Mouse (Mus musculus): ENCODE measurements around the gene C9orf72.
"Not testable (repeated sequence)": the region's sequence is repeated elsewhere in the genome, so short reads cannot be mapped to it uniquely, and the experiment has no call there.

The C9orf72 gene

DNA sequence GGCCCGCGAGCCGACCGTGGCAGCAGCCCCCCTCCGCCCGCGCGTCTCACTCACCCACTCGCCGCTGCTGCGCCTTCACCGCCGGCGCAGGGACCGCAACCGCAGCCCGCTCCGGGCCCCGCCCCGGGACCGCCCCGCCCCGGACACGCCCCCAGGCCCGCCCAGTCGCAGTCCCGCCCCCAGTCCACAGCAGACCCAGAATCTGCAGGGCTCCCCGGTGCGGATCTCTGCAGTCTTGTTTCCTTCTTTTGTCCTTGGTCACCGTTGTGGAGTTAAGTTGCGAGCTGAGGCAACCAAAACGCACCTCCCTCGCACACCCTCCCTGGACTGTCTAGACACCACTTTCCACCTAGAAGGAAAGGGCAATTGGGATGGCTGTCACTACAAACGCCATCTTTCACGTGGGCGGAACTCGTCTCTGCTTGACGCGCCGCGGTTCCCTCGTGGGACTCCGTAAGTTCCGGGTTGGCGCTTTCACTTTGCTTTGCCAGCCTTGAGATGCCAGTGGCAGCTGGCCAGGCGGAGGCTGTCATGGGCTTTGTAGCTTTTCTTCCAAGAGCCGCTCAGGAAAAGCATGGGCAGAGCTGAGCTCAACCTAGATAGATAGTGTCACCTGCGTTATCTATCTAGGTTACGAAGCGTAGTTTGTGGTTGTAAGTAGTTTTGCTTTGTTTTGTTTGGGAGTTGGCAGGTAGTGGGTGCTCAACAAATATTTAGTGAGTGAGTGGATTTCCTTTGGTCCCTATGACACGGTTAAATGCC, at the start of gene C9orf72:
Gene C9orf72, minus strand, starts transcription at position 442 of the 762 bp plus-strand sequence.
- Histone ChIP-seq H3K27me3 (ENCODE audit: insufficient read depth, low read length) (peaks cover 19% of the 10 kb centered on the region), H3K4me3 (replicated peaks; ENCODE audit: low read length) (peak within 1 kb of the TSS; percentile 94), H3K4me1 (replicated peaks; ENCODE audit: low read depth, low read length) (peaks cover 23% of the 10 kb centered on the region), H3K9me3 (ENCODE audit: low read length) (no peaks in the 10 kb centered on the region), H3K36me3 (ENCODE audit: insufficient read depth, low read length) (no peaks in the 10 kb centered on the region)
- TF ChIP-seq POU5F1 (IDR thresholded peaks at IDR 0.05; ENCODE audit: borderline replicate concordance, low read length) (no peak), NANOG (IDR thresholded peaks at IDR 0.05; ENCODE audit: borderline replicate concordance, low read length) (no peak), CTCF (conservative IDR thresholded peaks at IDR 0.05; ENCODE audit: low read length) (no peak)

DNA sequence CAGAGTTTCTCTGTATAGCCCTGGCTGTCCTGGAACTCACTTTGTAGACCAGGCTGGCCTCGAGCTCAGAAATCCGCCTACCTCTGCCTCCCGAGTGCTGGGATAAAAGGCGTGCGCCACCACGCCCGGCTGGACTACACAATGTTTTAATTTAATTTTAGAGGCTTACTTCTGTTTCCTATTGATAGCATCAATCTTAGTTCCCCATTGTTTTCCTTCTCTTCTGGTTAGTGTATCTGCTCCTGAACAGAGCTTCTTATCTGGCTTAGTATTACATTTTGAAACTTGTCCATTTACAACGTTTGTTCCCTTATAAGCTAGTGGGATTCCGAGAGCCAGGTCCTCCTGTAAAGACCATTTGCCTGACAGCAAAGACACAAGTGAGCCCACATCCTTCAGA, 33.0 kb upstream of the C9orf72 start:
- H3K27me3 ChIP-seq (ENCODE audit: insufficient read depth, low read length) = peaks cover 2% of the 10 kb centered on the region; the same call in 1 of the 2 replicates
- H3K4me3 ChIP-seq (replicated peaks; ENCODE audit: low read length) = no peak overlapping the region
- H3K9me3 ChIP-seq (ENCODE audit: low read length) = no peaks in the 10 kb centered on the region
- TF ChIP-seq POU5F1 (IDR thresholded peaks at IDR 0.05; ENCODE audit: borderline replicate concordance, low read length) (no peak), NANOG (IDR thresholded peaks at IDR 0.05; ENCODE audit: borderline replicate concordance, low read length) (no peak), CTCF (conservative IDR thresholded peaks at IDR 0.05; ENCODE audit: low read length) (no peak)
- H3K4me1 ChIP-seq (replicated peaks; ENCODE audit: low read depth, low read length) = peaks cover 6% of the 10 kb centered on the region; the same call in 1 of the 2 replicates
- no peaks in the 10 kb centered on the region for H3K36me3 ChIP-seq (ENCODE audit: insufficient read depth, low read length)

DNA sequence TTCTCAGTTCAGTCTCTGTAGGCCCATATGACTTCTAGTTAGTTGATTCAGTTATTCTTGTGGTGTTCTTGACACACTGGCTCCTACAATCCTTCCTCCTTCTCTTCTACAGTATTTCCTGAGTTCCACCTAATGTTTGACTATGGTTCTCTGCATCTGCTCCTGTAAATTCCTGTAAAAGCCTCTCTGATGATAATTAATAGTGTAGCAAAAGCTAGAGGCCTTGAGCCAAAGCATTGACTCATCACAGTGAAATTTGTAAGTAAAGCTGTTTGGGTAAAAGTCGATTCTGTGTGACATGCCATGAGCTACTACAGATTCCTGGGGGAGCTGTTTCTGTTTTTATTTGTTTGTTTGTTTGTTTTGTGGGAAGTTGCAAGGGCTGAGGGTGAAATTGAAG, 18.0 kb upstream of the C9orf72 start:
- TF ChIP-seq NANOG (IDR thresholded peaks at IDR 0.05; ENCODE audit: borderline replicate concordance, low read length) = no peak
- no peak for TF ChIP-seq CTCF (conservative IDR thresholded peaks at IDR 0.05; ENCODE audit: low read length)
- no peak for TF ChIP-seq POU5F1 (IDR thresholded peaks at IDR 0.05; ENCODE audit: borderline replicate concordance, low read length)
- peaks cover 5% of the 10 kb centered on the region for H3K9me3 ChIP-seq (ENCODE audit: low read length)
- no peaks in the 10 kb centered on the region for H3K27me3 ChIP-seq (ENCODE audit: insufficient read depth, low read length)
- no peaks in the 10 kb centered on the region for H3K36me3 ChIP-seq (ENCODE audit: insufficient read depth, low read length)
- H3K4me1 ChIP-seq (replicated peaks; ENCODE audit: low read depth, low read length) = no peaks in the 10 kb centered on the region
- no peak overlapping the region for H3K4me3 ChIP-seq (replicated peaks; ENCODE audit: low read length)

DNA sequence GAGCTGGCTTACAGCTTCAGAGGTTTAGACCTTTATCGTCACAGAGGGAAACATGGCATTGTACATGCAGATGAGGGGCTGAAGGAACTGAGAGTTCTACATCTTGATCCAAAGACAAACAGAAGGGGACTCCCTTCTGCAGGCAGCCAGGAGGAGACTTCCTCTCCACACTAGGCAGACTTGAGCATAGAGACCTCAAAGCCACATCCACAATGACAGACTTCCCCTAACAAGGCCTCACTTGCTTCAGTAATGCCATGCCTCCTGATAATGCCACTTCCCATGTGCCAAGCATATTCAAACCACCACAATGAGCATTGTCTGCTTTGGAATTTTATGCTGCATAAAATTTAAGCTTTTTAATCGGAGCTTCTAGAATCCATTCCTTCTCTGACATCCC, 15.8 kb upstream of the C9orf72 start:
- no peaks in the 10 kb centered on the region for H3K4me1 ChIP-seq (replicated peaks; ENCODE audit: low read depth, low read length)
- no peak overlapping the region for H3K4me3 ChIP-seq (replicated peaks; ENCODE audit: low read length)
- no peaks in the 10 kb centered on the region for H3K36me3 ChIP-seq (ENCODE audit: insufficient read depth, low read length)
- TF ChIP-seq NANOG (IDR thresholded peaks at IDR 0.05; ENCODE audit: borderline replicate concordance, low read length) (no peak), CTCF (conservative IDR thresholded peaks at IDR 0.05; ENCODE audit: low read length) (no peak), POU5F1 (IDR thresholded peaks at IDR 0.05; ENCODE audit: borderline replicate concordance, low read length) (no peak)
- no peaks in the 10 kb centered on the region for H3K27me3 ChIP-seq (ENCODE audit: insufficient read depth, low read length)
- H3K9me3 ChIP-seq (ENCODE audit: low read length) = no peaks in the 10 kb centered on the region

DNA sequence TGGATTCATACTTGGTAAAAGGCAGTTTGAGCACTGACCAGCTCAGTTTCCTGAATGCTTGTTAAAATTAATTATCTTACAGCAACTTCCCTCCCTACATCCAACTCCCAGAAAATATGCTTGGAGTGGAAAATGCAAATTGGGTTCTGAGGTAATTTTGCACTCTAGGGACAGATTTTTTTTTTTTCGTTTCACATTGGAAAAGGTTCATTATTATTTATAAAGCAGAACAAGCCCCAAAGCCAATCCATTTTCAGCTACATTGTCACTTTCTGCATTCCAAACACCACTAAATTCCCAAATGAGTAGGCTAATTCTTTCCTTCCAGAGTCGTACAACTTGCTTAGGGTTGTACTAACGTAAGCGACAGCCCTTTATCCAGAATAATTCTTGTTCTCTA, 12.7 kb upstream of the C9orf72 start:
- no peak for TF ChIP-seq POU5F1 (IDR thresholded peaks at IDR 0.05; ENCODE audit: borderline replicate concordance, low read length)
- TF ChIP-seq CTCF (conservative IDR thresholded peaks at IDR 0.05; ENCODE audit: low read length) = no peak
- TF ChIP-seq NANOG (IDR thresholded peaks at IDR 0.05; ENCODE audit: borderline replicate concordance, low read length) = no peak
- no peaks in the 10 kb centered on the region for H3K27me3 ChIP-seq (ENCODE audit: insufficient read depth, low read length)
- no peaks in the 10 kb centered on the region for H3K4me1 ChIP-seq (replicated peaks; ENCODE audit: low read depth, low read length)
- H3K9me3 ChIP-seq (ENCODE audit: low read length) = no peaks in the 10 kb centered on the region
- H3K4me3 ChIP-seq (replicated peaks; ENCODE audit: low read length) = no peak overlapping the region
- no peaks in the 10 kb centered on the region for H3K36me3 ChIP-seq (ENCODE audit: insufficient read depth, low read length)

DNA sequence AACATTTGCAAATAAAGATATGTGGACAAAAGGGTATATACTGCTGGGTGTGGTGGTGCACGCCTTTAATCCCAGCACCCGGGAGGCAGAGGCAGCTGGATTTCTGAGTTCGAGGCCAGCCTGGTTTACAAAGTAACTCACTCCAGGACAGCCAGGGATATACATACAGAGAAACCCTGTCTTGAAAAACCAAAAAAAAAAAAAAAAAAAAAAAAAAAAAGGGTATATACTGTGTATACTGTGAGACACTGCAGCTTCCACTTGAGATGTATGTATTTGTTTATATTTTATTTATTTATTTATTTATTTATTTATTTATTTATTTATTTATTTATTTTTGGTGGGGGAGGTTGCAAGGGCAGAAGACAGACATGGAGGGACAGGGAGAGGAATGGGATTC, 12.3 kb upstream of the C9orf72 start:
- not testable (repeated sequence) for H3K27me3 ChIP-seq (ENCODE audit: insufficient read depth, low read length); H3K9me3 ChIP-seq (ENCODE audit: low read length); H3K4me3 ChIP-seq (replicated peaks; ENCODE audit: low read length); H3K4me1 ChIP-seq (replicated peaks; ENCODE audit: low read depth, low read length); H3K36me3 ChIP-seq (ENCODE audit: insufficient read depth, low read length)

DNA sequence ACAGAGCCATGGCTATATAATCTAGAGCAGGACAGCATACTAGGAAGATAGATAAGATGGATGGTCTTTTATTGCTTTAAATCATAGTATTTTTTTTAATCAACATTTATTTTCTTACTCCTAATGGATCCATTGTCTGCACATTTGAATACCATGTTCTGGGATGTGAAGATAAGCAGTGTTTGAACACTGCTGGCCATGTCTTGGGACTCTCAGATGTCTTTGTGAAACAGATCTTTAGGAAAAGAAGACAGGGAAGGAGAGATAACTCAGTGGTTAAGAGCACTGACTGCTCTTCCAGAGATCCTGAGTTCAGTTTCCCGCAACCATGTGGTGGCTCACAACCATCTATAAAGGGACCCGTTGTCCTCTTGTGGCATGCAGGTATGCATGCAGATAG, 10.3 kb upstream of the C9orf72 start:
- TF ChIP-seq POU5F1 (IDR thresholded peaks at IDR 0.05; ENCODE audit: borderline replicate concordance, low read length) = no peak
- no peak for TF ChIP-seq NANOG (IDR thresholded peaks at IDR 0.05; ENCODE audit: borderline replicate concordance, low read length)
- TF ChIP-seq CTCF (conservative IDR thresholded peaks at IDR 0.05; ENCODE audit: low read length) = no peak
- Histone ChIP-seq H3K4me3 (replicated peaks; ENCODE audit: low read length) (no peak overlapping the region), H3K27me3 (ENCODE audit: insufficient read depth, low read length) (no peaks in the 10 kb centered on the region), H3K36me3 (ENCODE audit: insufficient read depth, low read length) (no peaks in the 10 kb centered on the region), H3K9me3 (ENCODE audit: low read length) (no peaks in the 10 kb centered on the region), H3K4me1 (replicated peaks; ENCODE audit: low read depth, low read length) (no peaks in the 10 kb centered on the region)

DNA sequence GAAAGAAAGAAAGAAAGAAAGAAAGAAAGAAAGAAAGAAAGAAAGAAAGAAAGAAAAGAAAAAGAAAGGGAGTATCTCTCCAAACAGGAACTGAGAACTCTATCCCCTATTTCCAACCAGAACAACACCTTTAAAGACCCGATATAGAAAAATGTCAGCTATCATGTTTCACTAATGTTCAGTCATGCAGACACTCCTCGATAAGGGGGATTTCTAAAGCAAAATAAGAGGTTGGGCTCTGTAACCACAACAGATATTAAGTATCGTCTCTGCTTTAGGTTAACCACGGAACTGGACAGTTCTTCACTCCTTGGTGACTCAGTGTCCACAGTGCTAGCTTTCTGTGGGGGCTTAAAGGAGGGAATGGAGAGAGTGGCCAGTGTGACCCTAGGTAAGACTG, 2.3 kb upstream of the C9orf72 start:
- Histone ChIP-seq H3K4me3 (replicated peaks; ENCODE audit: low read length) (no peak overlapping the region), H3K9me3 (ENCODE audit: low read length) (no peaks in the 10 kb centered on the region), H3K27me3 (ENCODE audit: insufficient read depth, low read length) (peaks cover 19% of the 10 kb centered on the region), H3K4me1 (replicated peaks; ENCODE audit: low read depth, low read length) (peaks cover 12% of the 10 kb centered on the region), H3K36me3 (ENCODE audit: insufficient read depth, low read length) (no peaks in the 10 kb centered on the region)
- no peak for TF ChIP-seq CTCF (conservative IDR thresholded peaks at IDR 0.05; ENCODE audit: low read length)
- no peak for TF ChIP-seq NANOG (IDR thresholded peaks at IDR 0.05; ENCODE audit: borderline replicate concordance, low read length)
- TF ChIP-seq POU5F1 (IDR thresholded peaks at IDR 0.05; ENCODE audit: borderline replicate concordance, low read length) = no peak

DNA sequence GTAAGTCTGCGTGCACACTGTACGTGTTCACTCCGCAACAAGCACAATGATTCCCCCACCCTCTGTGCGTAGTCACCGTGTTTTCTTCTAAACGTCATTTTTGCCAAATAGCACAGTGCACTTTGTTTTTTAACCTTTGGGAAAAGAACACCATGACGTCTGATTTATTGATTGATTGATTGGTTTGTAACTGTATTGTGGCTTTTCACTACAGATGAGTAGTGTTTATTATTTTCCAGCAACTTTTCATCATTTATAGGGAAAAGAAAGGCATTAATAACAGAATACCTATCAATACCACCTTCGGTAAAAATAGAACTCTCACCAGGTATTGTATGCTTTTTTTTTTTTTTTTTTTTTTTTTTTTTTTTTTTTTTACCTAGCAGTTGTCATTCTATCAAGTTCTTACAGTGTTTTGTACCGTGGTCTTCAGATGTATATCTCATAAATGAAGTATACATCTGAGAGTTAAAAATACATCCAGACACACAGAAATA, 569 bp upstream of the C9orf72 start:
- TF ChIP-seq CTCF (conservative IDR thresholded peaks at IDR 0.05; ENCODE audit: low read length) = no peak
- H3K27me3 ChIP-seq (ENCODE audit: insufficient read depth, low read length) = peaks cover 19% of the 10 kb centered on the region
- H3K4me1 ChIP-seq (replicated peaks; ENCODE audit: low read depth, low read length) = peaks cover 17% of the 10 kb centered on the region
- peak overlapping the region; percentile 94 for H3K4me3 ChIP-seq (replicated peaks; ENCODE audit: low read length)
- H3K36me3 ChIP-seq (ENCODE audit: insufficient read depth, low read length) = no peaks in the 10 kb centered on the region
- no peaks in the 10 kb centered on the region for H3K9me3 ChIP-seq (ENCODE audit: low read length)

All from E14TG2a.4 (cell line).